Mouse (Mus musculus) left cerebral cortex, adult 8-10 months (tissue): ENCODE measurements around the gene Entpd1. TPM values are rescaled to one million over a fixed set of nuclear protein-coding genes. Genes with fewer than 3 reads are reported as not detected.

Source experiments
- DNase-seq, 2 experiments: peaks; one replicate each; pipeline ENCODE4 v3.0.0; 2022; ENCODE audit warnings: low spot score in 2 of 2
- total RNA-seq, 4 experiments: library from RNA; stranded (reverse); gene quantifications; 2 replicates each; pipeline ENCODE4 v1.2.4; 2022

Entpd1 gene
- total RNA-seq, 4 experiments from 2014 or later: 15.7 to 31.3 (median 21.7) TPM

- DNase-seq: no peak
These were observed 53.6 kb downstream of the Entpd1 start for GRCm38 (mm10) chr19:40665778-40666177.

- DNase-seq: no peak
These were observed 54.9 kb downstream of the Entpd1 start for GRCm38 (mm10) chr19:40667111-40667510.

- no peak for DNase-seq
These were observed 63.2 kb downstream of the Entpd1 start for GRCm38 (mm10) chr19:40675329-40675728.

GRCm38 (mm10) chr19:40678087-40678486 lies 65.9 kb downstream of the Entpd1 start:
- DNase-seq: no peak

GRCm38 (mm10) chr19:40678532-40679307 lies 66.6 kb downstream of the Entpd1 start:
- DNase-seq: no peak

- no peak for DNase-seq
These were observed 67.5 kb downstream of the Entpd1 start for GRCm38 (mm10) chr19:40679632-40680031.

GRCm38 (mm10) chr19:40684124-40684523 lies 72.0 kb downstream of the Entpd1 start:
- no peak for DNase-seq

GRCm38 (mm10) chr19:40684566-40684965 lies 72.4 kb downstream of the Entpd1 start:
- no peak for DNase-seq

- no peak for DNase-seq
These were observed 75.2 kb downstream of the Entpd1 start for GRCm38 (mm10) chr19:40687291-40687927.

- DNase-seq: no peak
These were observed 81.0 kb downstream of the Entpd1 start for GRCm38 (mm10) chr19:40693201-40693600.

GRCm38 (mm10) chr19:40696116-40696515 lies 84.0 kb downstream of the Entpd1 start:
- peak in 1 of 2 experiments; percentile 15 for DNase-seq

- no peak for DNase-seq
These were observed 86.1 kb downstream of the Entpd1 start for GRCm38 (mm10) chr19:40698103-40698853.

- no peak for DNase-seq
These were observed 87.7 kb downstream of the Entpd1 start for GRCm38 (mm10) chr19:40699816-40700215.

GRCm38 (mm10) chr19:40702406-40702805 lies 90.2 kb downstream of the Entpd1 start:
- DNase-seq: peak in 1 of 2 experiments; percentile 64

GRCm38 (mm10) chr19:40712889-40713628 lies 100.9 kb downstream of the Entpd1 start:
- peak in 1 of 2 experiments; percentile 29 for DNase-seq

- DNase-seq: no peak
These were observed 102.5 kb downstream of the Entpd1 start for GRCm38 (mm10) chr19:40714700-40715099.

GRCm38 (mm10) chr19:40716981-40717380 lies 104.8 kb downstream of the Entpd1 start:
- DNase-seq: no peak

GRCm38 (mm10) chr19:40719439-40720105 lies 107.4 kb downstream of the Entpd1 start:
- DNase-seq: no peak

GRCm38 (mm10) chr19:40720381-40720780 lies 108.2 kb downstream of the Entpd1 start:
- no peak for DNase-seq

- peak in 1 of 2 experiments; percentile 47 for DNase-seq
These were observed 110.2 kb downstream of the Entpd1 start for GRCm38 (mm10) chr19:40722137-40723038.
